Mouse (Mus musculus) heart, adult 2 months (tissue): Measurements from ENCODE around the gene Gm20696. TPM values are rescaled to one million over a fixed set of nuclear protein-coding genes. Genes with fewer than 3 reads are reported as not detected.
A peak's percentile ranks its signal among the peaks of the same experiment; 100 is the strongest.

ENCODE experiments used
- DNase-seq, 2 experiments: peaks; one replicate each; pipeline ENCODE4 v3.0.0; 2021
- H3K27ac ChIP-seq: fragments of 200-600 bp; 2 replicates; pipeline ENCODE4 v1.8.1; 2022
- H3K27me3 ChIP-seq: fragments of 200-500 bp; 2 replicates; pipeline ENCODE4 v1.6.1; 2012; ENCODE audit warnings: mild to moderate bottlenecking, low read length, inconsistent platforms, mixed read lengths; ENCODE audit not compliant: control insufficient read depth, insufficient read depth
- H3K36me3 ChIP-seq: fragments of 200-500 bp; 2 replicates; pipeline ENCODE4 v1.6.1; 2012; ENCODE audit warnings: low read length, inconsistent platforms; ENCODE audit not compliant: control insufficient read depth, insufficient read depth
- H3K4me1 ChIP-seq: fragments of 200-500 bp; 2 replicates; pipeline ENCODE4 v1.6.1; 2011; ENCODE audit warnings: low read length; ENCODE audit not compliant: control insufficient read depth, insufficient read depth
- H3K4me3 ChIP-seq: fragments of 200-600 bp; 2 replicates; pipeline ENCODE4 v1.8.1; 2022
- H3K79me2 ChIP-seq: fragments of 200-500 bp; replicated peaks from 2 replicates; pipeline ENCODE4 v1.6.1; 2012; ENCODE audit warnings: mild to moderate bottlenecking, inconsistent platforms, low read length, moderate library complexity, mixed read lengths; ENCODE audit not compliant: control insufficient read depth, insufficient read depth
- H3K9ac ChIP-seq: fragments of 200-500 bp; 2 replicates; pipeline ENCODE4 v1.6.1; 2012; ENCODE audit warnings: low read depth, mild to moderate bottlenecking, control low read depth, inconsistent platforms, low read length, mixed read lengths
- CTCF ChIP-seq: fragments of 200-600 bp; IDR thresholded peaks from 2 replicates; pipeline ENCODE4 v1.8.1; 2022; ENCODE audit warnings: antibody characterized with exemption, mild to moderate bottlenecking, moderate library complexity
- EP300 ChIP-seq: fragments of 200-500 bp; IDR thresholded peaks from 2 replicates; pipeline ENCODE4 v1.6.1; 2011; ENCODE audit warnings: low read depth, low read length, control low read depth; ENCODE audit not compliant: insufficient read depth
- POLR2A ChIP-seq: fragments of 200-500 bp; IDR thresholded peaks from 2 replicates; pipeline ENCODE4 v1.6.1; 2011; ENCODE audit warnings: mild to moderate bottlenecking, low read depth, low read length, control low read depth; ENCODE audit not compliant: insufficient read depth
- WGBS: fragments of 180-500 bp; shearing (Covaris S2); methylation state at CpG from one replicate; pipeline ENCODE4 v1.1.7; 2018; 5-methylcytosine and 5-hydroxymethylcytosine counted together
- intact Hi-C: fragments of 180-260 bp; cut with DNase I; formaldehyde crosslinking; loops from one replicate; pipeline ENCODE4 v1.15.1; 2025
- polyA plus RNA-seq: library from polyadenylated mRNA; depleted of rRNA; stranded (reverse); fragments of >200 nt; gene quantifications from 2 replicates; pipeline ENCODE4 v1.2.3, GENCODE M21; 2012
- total RNA-seq, 2 experiments: library from RNA; stranded (reverse); gene quantifications; 2 replicates each; pipeline ENCODE4 v1.2.3; 2021

Gene Gm20696
- total and polyA plus RNA-seq, 3 experiments = 0.61 to 1.7 (median 1.4) TPM

GRCm38 (mm10) chr6:99631637-99632036 is 35.0 kb downstream of the Gm20696 start:
- intact Hi-C loops = no loop called here
- H3K36me3 ChIP-seq = no peaks in the 10 kb centered on the region
- no peak for DNase-seq
- H3K4me1 ChIP-seq = no peaks in the 10 kb centered on the region
- no peaks in the 10 kb centered on the region for H3K27me3 ChIP-seq
- H3K9ac ChIP-seq = no peak overlapping the region
- TF ChIP-seq CTCF = no peak
- TF ChIP-seq EP300 = no peak
- no peak for TF ChIP-seq POLR2A
- H3K27ac ChIP-seq = no peak overlapping the region
- 93% methylated on average over 5 of the region's 5 CpGs for WGBS
- no peak overlapping the region for H3K4me3 ChIP-seq
- no peaks in the 10 kb centered on the region for H3K79me2 ChIP-seq

GRCm38 (mm10) chr6:99629726-99630458 is 36.7 kb downstream of the Gm20696 start:
- H3K27me3 ChIP-seq = no peaks in the 10 kb centered on the region
- 92% methylated on average over 8 of the region's 8 CpGs for WGBS
- no peak overlapping the region for H3K27ac ChIP-seq
- intact Hi-C loops = no loop called here
- DNase-seq = no peak
- TF ChIP-seq CTCF (0 out of 2 replicates have a peak, but pooled peaks have one; percentile 3), POLR2A (no peak)
- H3K4me1 ChIP-seq = no peaks in the 10 kb centered on the region
- H3K9ac ChIP-seq = no peak overlapping the region
- no peaks in the 10 kb centered on the region for H3K36me3 ChIP-seq
- H3K79me2 ChIP-seq = no peaks in the 10 kb centered on the region
- no peak overlapping the region for H3K4me3 ChIP-seq

- Histone ChIP-seq H3K79me2 (no peaks in the 10 kb centered on the region), H3K27me3 (no peaks in the 10 kb centered on the region), H3K9ac (no peak overlapping the region), H3K36me3 (no peaks in the 10 kb centered on the region), H3K4me1 (no peaks in the 10 kb centered on the region), H3K27ac (no peak overlapping the region), H3K4me3 (no peak overlapping the region)
- TF ChIP-seq POLR2A (no peak), CTCF (no peak), EP300 (no peak)
- 96% methylated on average over 2 of the region's 2 CpGs for WGBS
- DNase-seq = no peak
- intact Hi-C loops = no loop called here
These were observed 40.2 kb downstream of the Gm20696 start for GRCm38 (mm10) chr6:99626347-99626746.

- no peak overlapping the region for H3K27ac ChIP-seq
- no peaks in the 10 kb centered on the region for H3K4me1 ChIP-seq
- no peaks in the 10 kb centered on the region for H3K36me3 ChIP-seq
- intact Hi-C loops = no loop called here
- H3K9ac ChIP-seq = no peak overlapping the region
- 57% methylated on average over 7 of the region's 7 CpGs for WGBS
- H3K79me2 ChIP-seq = no peaks in the 10 kb centered on the region
- H3K27me3 ChIP-seq = no peaks in the 10 kb centered on the region
- no peak for TF ChIP-seq EP300
- no peak for TF ChIP-seq CTCF
- no peak for TF ChIP-seq POLR2A
- DNase-seq = no peak
- H3K4me3 ChIP-seq = no peak overlapping the region
These were observed 40.8 kb downstream of the Gm20696 start for GRCm38 (mm10) chr6:99625803-99626202.

GRCm38 (mm10) chr6:99625306-99625705 is 41.3 kb downstream of the Gm20696 start:
- WGBS = 81% methylated on average over 7 of the region's 7 CpGs

GRCm38 (mm10) chr6:99624542-99624941 is 42.1 kb downstream of the Gm20696 start:
- no peaks in the 10 kb centered on the region for H3K27me3 ChIP-seq
- intact Hi-C loops = no loop called here
- no peaks in the 10 kb centered on the region for H3K79me2 ChIP-seq
- no peak overlapping the region for H3K9ac ChIP-seq
- H3K27ac ChIP-seq = no peak overlapping the region
- 88% methylated on average over 3 of the region's 3 CpGs for WGBS
- no peak for DNase-seq
- TF ChIP-seq POLR2A (no peak), EP300 (no peak), CTCF (no peak)
- no peak overlapping the region for H3K4me3 ChIP-seq
- no peaks in the 10 kb centered on the region for H3K36me3 ChIP-seq
- H3K4me1 ChIP-seq = no peaks in the 10 kb centered on the region

More at GRCm38 (mm10) chr6:99625306-99625705, 41.3 kb downstream of the Gm20696 start:
- no peak for DNase-seq
- TF ChIP-seq EP300 (no peak), CTCF (no peak), POLR2A (no peak)
- Histone ChIP-seq H3K27me3 (no peaks in the 10 kb centered on the region), H3K4me1 (no peaks in the 10 kb centered on the region), H3K36me3 (no peaks in the 10 kb centered on the region), H3K79me2 (no peaks in the 10 kb centered on the region), H3K27ac (no peak overlapping the region), H3K4me3 (no peak overlapping the region), H3K9ac (no peak overlapping the region)
- intact Hi-C loops = no loop called here
